Mouse (Mus musculus): ENCODE measurements at regions not wholly inside any gene's neighbourhood (a gene's known extent, or its start where the extent isn't known, plus 50 kb on each side); places are given as distances from the start of the nearest gene placed in this dataset.
"Not testable (repeated sequence)": the region's sequence is repeated elsewhere in the genome, so short reads cannot be mapped to it uniquely, and the experiment has no call there.

- DNase-seq (ENCODE audit: low spot score, missing footprints) (no peak), ATAC-seq (ENCODE audit: low FRiP score) (peak; percentile 48)
- Histone ChIP-seq H3K36me3 (ENCODE audit: control insufficient read depth, insufficient read depth, low read length) (no peaks in the 10 kb centered on the region), H3K27me3 (ENCODE audit: control insufficient read depth, insufficient read depth, low read length) (no peaks in the 10 kb centered on the region), H3K4me2 (no peak overlapping the region), H3K4me1 (ENCODE audit: control insufficient read depth, insufficient read depth, low read length) (no peaks in the 10 kb centered on the region; the same call in 1 of the 2 replicates), H3K9me3 (ENCODE audit: control insufficient read depth, low read length) (no peaks in the 10 kb centered on the region), H3K4me3 (ENCODE audit: low read depth, low read length) (no peak overlapping the region), H3K9ac (ENCODE audit: low read length) (no peak overlapping the region), H3K27ac (ENCODE audit: low read depth, low read length) (no peak overlapping the region)
- WGBS, result 67% methylated on average over 6 of the region's 6 CpGs
These were observed 50.2 kb upstream of the Agps start for GRCm38 (mm10) chr2:75781781-75782211.

DNA sequence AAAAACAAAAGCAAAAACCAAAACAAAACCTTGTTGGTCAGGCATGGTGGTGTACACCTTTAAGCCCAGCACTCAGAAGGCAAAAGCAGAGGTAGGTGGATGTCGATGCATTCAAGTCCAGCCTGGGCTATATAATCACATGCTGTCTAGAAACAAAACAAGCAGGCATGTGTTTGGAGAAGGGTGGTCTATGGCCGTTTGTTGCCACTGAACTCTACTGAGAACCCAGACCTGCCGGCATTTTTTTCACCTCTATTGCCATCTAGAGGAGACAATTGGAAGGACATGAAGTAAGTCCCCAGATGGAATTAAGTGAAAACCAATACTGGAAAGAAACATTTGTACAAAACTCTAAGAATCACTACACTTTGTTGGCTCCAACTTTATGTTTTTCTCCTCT, 50.9 kb upstream of the Agps start:
- H3K9ac ChIP-seq (ENCODE audit: low read length), result no peak overlapping the region
- ATAC-seq (ENCODE audit: low FRiP score) (peak; percentile 66), DNase-seq (ENCODE audit: low spot score, missing footprints) (peak; percentile 93)
- no peaks in the 10 kb centered on the region for H3K36me3 ChIP-seq (ENCODE audit: control insufficient read depth, insufficient read depth, low read length)
- H3K27ac ChIP-seq (ENCODE audit: low read depth, low read length), result no peak overlapping the region
- H3K9me3 ChIP-seq (ENCODE audit: control insufficient read depth, low read length), result no peaks in the 10 kb centered on the region
- H3K4me2 ChIP-seq, result no peak overlapping the region
- no peaks in the 10 kb centered on the region; the same call in 1 of the 2 replicates for H3K4me1 ChIP-seq (ENCODE audit: control insufficient read depth, insufficient read depth, low read length)
- no peaks in the 10 kb centered on the region for H3K27me3 ChIP-seq (ENCODE audit: control insufficient read depth, insufficient read depth, low read length)
- no peak overlapping the region for H3K4me3 ChIP-seq (ENCODE audit: low read depth, low read length)
- 3% methylated on average over 3 of the region's 3 CpGs for WGBS

DNA sequence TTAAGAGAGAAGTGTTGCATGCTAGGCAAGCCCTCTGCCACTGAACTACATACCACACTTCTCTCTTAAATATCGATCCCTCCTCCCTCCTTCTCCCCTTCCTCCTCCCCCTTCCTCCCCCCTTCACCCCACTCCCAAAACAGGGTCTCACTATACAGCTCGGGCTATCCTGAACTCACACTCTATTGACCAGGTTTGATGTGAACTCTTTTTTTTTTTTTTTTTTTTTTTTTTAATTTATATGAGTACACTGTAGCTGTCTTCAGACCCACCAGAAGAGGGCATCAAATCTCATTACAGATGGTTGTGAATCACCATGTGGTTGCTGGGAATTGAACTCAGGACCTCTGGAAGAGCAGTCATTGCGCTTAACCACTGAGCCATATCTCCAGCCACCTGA, 53.3 kb upstream of the Agps start:
- not testable (repeated sequence) for H3K4me3 ChIP-seq (ENCODE audit: low read depth, low read length); H3K27me3 ChIP-seq (ENCODE audit: control insufficient read depth, insufficient read depth, low read length); H3K36me3 ChIP-seq (ENCODE audit: control insufficient read depth, insufficient read depth, low read length); H3K4me2 ChIP-seq; ATAC-seq (ENCODE audit: low FRiP score); H3K9ac ChIP-seq (ENCODE audit: low read length); DNase-seq (ENCODE audit: low spot score, missing footprints); H3K27ac ChIP-seq (ENCODE audit: low read depth, low read length); H3K4me1 ChIP-seq (ENCODE audit: control insufficient read depth, insufficient read depth, low read length); H3K9me3 ChIP-seq (ENCODE audit: control insufficient read depth, low read length)
- 95% methylated on average over 3 of the region's 3 CpGs for WGBS

- H3K4me3 ChIP-seq (ENCODE audit: low read depth, low read length), result no peak overlapping the region
- no peak for DNase-seq (ENCODE audit: low spot score, missing footprints)
- no peaks in the 10 kb centered on the region for H3K27me3 ChIP-seq (ENCODE audit: control insufficient read depth, insufficient read depth, low read length)
- 14% methylated on average over 5 of the region's 6 CpGs for WGBS
- no peak overlapping the region for H3K9ac ChIP-seq (ENCODE audit: low read length)
- no peak overlapping the region for H3K27ac ChIP-seq (ENCODE audit: low read depth, low read length)
- no peak; the same call in 1 of the 2 replicates for ATAC-seq (ENCODE audit: low FRiP score)
- H3K4me2 ChIP-seq, result peak overlapping the region; percentile 6; the same call in 1 of the 2 replicates
- no peaks in the 10 kb centered on the region for H3K9me3 ChIP-seq (ENCODE audit: control insufficient read depth, low read length)
- no peaks in the 10 kb centered on the region; the same call in 1 of the 2 replicates for H3K4me1 ChIP-seq (ENCODE audit: control insufficient read depth, insufficient read depth, low read length)
- H3K36me3 ChIP-seq (ENCODE audit: control insufficient read depth, insufficient read depth, low read length), result no peaks in the 10 kb centered on the region
These were observed 54.9 kb upstream of the Agps start for GRCm38 (mm10) chr2:75777040-75777451.

DNA sequence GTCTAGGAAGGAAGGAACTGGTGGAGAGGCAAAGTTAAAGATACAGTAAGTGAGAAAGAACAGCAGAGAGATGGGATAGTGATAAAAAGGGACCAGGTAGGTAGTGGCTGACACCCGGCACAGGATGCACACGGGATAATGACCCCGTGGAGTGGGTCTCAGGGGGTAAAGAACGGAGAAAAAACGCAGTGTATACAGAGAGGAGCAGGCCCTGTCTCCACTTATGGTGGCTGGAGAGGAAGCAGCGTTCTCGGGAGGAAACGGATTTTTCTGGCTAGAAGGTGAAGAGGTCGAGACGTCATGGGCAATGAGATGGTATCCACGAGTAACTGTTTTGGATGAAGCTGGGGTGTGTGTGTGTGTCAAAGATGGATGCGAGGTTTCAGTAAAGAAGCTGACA, 55.4 kb upstream of the Agps start:
- Histone ChIP-seq H3K9ac (ENCODE audit: low read length) (no peak overlapping the region), H3K9me3 (ENCODE audit: control insufficient read depth, low read length) (no peaks in the 10 kb centered on the region), H3K4me2 (peak overlapping the region; percentile 6; the same call in 1 of the 2 replicates), H3K4me1 (ENCODE audit: control insufficient read depth, insufficient read depth, low read length) (no peaks in the 10 kb centered on the region; the same call in 1 of the 2 replicates), H3K4me3 (ENCODE audit: low read depth, low read length) (no peak overlapping the region), H3K27me3 (ENCODE audit: control insufficient read depth, insufficient read depth, low read length) (no peaks in the 10 kb centered on the region), H3K36me3 (ENCODE audit: control insufficient read depth, insufficient read depth, low read length) (no peaks in the 10 kb centered on the region), H3K27ac (ENCODE audit: low read depth, low read length) (no peak overlapping the region)
- 30% methylated on average over 12 of the region's 12 CpGs for WGBS
- DNase-seq (ENCODE audit: low spot score, missing footprints), result peak; percentile 84
- ATAC-seq (ENCODE audit: low FRiP score), result no peak

- no peaks in the 10 kb centered on the region for H3K27me3 ChIP-seq (ENCODE audit: control insufficient read depth, insufficient read depth, low read length)
- H3K9ac ChIP-seq (ENCODE audit: low read length), result no peak overlapping the region
- WGBS, result 94% methylated on average over 1 of the region's 1 CpGs
- no peaks in the 10 kb centered on the region for H3K36me3 ChIP-seq (ENCODE audit: control insufficient read depth, insufficient read depth, low read length)
- no peak overlapping the region for H3K27ac ChIP-seq (ENCODE audit: low read depth, low read length)
- H3K4me1 ChIP-seq (ENCODE audit: control insufficient read depth, insufficient read depth, low read length), result no peaks in the 10 kb centered on the region
- H3K9me3 ChIP-seq (ENCODE audit: control insufficient read depth, low read length), result no peaks in the 10 kb centered on the region
- ATAC-seq (ENCODE audit: low FRiP score), result no peak
- DNase-seq (ENCODE audit: low spot score, missing footprints), result no peak
- H3K4me2 ChIP-seq, result no peak overlapping the region
- H3K4me3 ChIP-seq (ENCODE audit: low read depth, low read length), result no peak overlapping the region
These were observed 56.8 kb upstream of the Agps start for GRCm38 (mm10) chr2:75775217-75775616.

DNA sequence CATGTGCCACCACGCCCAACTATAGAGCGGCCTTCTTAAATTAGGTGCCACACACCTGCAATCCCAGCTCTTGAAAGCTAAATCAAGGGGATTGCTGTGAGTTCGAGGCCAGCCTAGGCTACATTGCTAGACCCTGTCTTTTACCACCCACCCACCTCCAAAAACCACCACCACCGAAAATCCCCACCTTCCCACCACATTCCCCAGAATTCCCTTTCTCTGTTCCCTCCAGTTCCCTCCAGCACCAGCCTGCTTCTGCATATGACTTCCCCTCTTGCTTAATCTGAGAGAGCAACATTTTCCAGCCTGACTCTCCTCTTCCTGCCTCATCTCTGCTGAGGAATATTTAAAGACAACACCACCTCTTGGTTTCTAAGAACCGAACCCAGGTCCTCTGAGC, 58.5 kb upstream of the Agps start:
- no peak overlapping the region for H3K9ac ChIP-seq (ENCODE audit: low read length)
- H3K4me1 ChIP-seq (ENCODE audit: control insufficient read depth, insufficient read depth, low read length), result no peaks in the 10 kb centered on the region
- H3K27ac ChIP-seq (ENCODE audit: low read depth, low read length), result no peak overlapping the region
- ATAC-seq (ENCODE audit: low FRiP score) (no peak), DNase-seq (ENCODE audit: low spot score, missing footprints) (no peak)
- H3K9me3 ChIP-seq (ENCODE audit: control insufficient read depth, low read length), result no peaks in the 10 kb centered on the region
- no peak overlapping the region for H3K4me2 ChIP-seq
- H3K4me3 ChIP-seq (ENCODE audit: low read depth, low read length), result no peak overlapping the region
- no peaks in the 10 kb centered on the region for H3K27me3 ChIP-seq (ENCODE audit: control insufficient read depth, insufficient read depth, low read length)
- H3K36me3 ChIP-seq (ENCODE audit: control insufficient read depth, insufficient read depth, low read length), result no peaks in the 10 kb centered on the region
- WGBS, result 87% methylated on average over 5 of the region's 5 CpGs

- Histone ChIP-seq H3K9ac (ENCODE audit: low read length) (no peak overlapping the region), H3K36me3 (ENCODE audit: control insufficient read depth, insufficient read depth, low read length) (no peaks in the 10 kb centered on the region), H3K4me3 (ENCODE audit: low read depth, low read length) (no peak overlapping the region), H3K27ac (ENCODE audit: low read depth, low read length) (no peak overlapping the region), H3K27me3 (ENCODE audit: control insufficient read depth, insufficient read depth, low read length) (no peaks in the 10 kb centered on the region), H3K4me2 (no peak overlapping the region), H3K9me3 (ENCODE audit: control insufficient read depth, low read length) (no peaks in the 10 kb centered on the region), H3K4me1 (ENCODE audit: control insufficient read depth, insufficient read depth, low read length) (peaks cover 3% of the 10 kb centered on the region)
- no peak for ATAC-seq (ENCODE audit: low FRiP score)
- 50% methylated on average over 11 of the region's 11 CpGs for WGBS
- DNase-seq (ENCODE audit: low spot score, missing footprints), result no peak
These were observed 59.6 kb upstream of the Agps start for GRCm38 (mm10) chr2:75772251-75772956.

DNA sequence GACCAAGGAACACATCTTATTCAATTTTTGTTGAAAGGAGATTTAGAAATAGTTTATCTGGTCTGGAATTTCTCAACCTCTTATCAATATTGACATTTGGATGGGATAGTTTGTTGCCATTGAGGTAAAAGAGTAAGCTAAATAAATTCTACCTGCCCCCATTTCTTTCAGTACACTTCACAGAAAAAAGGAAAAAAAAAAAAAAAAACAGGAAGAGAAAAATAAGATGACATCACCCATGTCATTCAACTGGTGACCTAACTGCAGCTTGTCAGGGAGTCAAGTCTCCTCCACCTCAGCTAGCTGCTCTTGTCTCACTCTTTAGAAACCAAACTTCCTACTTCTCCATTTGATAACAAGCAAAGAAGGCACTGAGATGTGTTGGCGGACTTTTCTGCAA, 61.3 kb upstream of the Agps start:
- ATAC-seq (ENCODE audit: low FRiP score) (no peak), DNase-seq (ENCODE audit: low spot score, missing footprints) (no peak)
- Histone ChIP-seq H3K27me3 (ENCODE audit: control insufficient read depth, insufficient read depth, low read length) (no peaks in the 10 kb centered on the region), H3K4me3 (ENCODE audit: low read depth, low read length) (no peak overlapping the region), H3K4me1 (ENCODE audit: control insufficient read depth, insufficient read depth, low read length) (peaks cover 3% of the 10 kb centered on the region), H3K36me3 (ENCODE audit: control insufficient read depth, insufficient read depth, low read length) (no peaks in the 10 kb centered on the region), H3K9me3 (ENCODE audit: control insufficient read depth, low read length) (no peaks in the 10 kb centered on the region), H3K27ac (ENCODE audit: low read depth, low read length) (no peak overlapping the region), H3K9ac (ENCODE audit: low read length) (no peak overlapping the region), H3K4me2 (no peak overlapping the region)
- 81% methylated on average over 1 of the region's 1 CpGs for whole genome bisulfite sequencing
